Mouse (Mus musculus) ES-Bruce4 (cell line): ENCODE measurements around the gene Nol4l.

Source experiments
- CTCF ChIP-seq: IDR thresholded peaks from one replicate; pipeline ENCODE4 v1.8.1; 2011; ENCODE audit warnings: low read depth, low read length
- POLR2A ChIP-seq: IDR thresholded peaks from one replicate; pipeline ENCODE4 v1.8.1; 2011; ENCODE audit warnings: low read length; ENCODE audit not compliant: insufficient read depth

GRCm38 (mm10) chr2:153527580-153528531, 1.9 kb downstream of the Nol4l start:
- TF ChIP-seq POLR2A (no peak), CTCF (no peak)
